Mouse (Mus musculus): ENCODE measurements around the gene Gpn2. TPM values are rescaled to one million over a fixed set of nuclear protein-coding genes. Genes with fewer than 3 reads are reported as not detected.

Gpn2 gene
- total and polyA plus RNA-seq, 3 experiments = 35.9 to 36.8 (median 36.2) TPM

DNA sequence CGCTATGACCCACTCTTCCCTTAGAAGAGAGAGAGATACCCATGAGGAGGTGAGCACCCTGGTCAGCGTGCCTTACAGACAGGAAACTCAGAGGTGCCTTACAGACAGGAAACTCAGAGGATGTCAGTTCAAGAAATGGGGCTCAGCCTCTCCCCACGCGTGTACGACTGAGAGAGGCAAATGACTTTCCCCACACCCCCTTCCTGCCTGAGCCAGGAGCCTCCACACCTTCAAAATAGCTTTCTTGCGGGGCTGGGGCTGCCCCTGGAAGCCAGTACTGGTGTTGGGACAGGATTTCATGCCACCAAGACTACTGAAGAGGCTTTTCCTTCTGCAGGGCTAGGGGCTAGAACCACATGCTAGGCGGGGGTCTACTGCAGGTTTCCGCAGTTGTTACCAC lies 36.5 kb downstream of the Gpn2 start:
- Histone ChIP-seq H3K4me2 (ENCODE audit: insufficient read depth, low read depth, poor library complexity, severe bottlenecking) (no peak overlapping the region; the same call in 1 of the 2 replicates), H3K27me3 (replicated peaks) (no peaks in the 10 kb centered on the region), H3K4me3 (replicated peaks in 1 of 3; ENCODE audit: low read depth in 2 of 3, low read length in 2 of 3, poor library complexity in 1 of 3) (no peak overlapping the region), H3K4me1 (ENCODE audit: control insufficient read depth in 1 of 2, insufficient read depth in 2 of 2) (peaks cover 30 to 65% of the 10 kb centered on the region in 2 experiments), H3K9ac (ENCODE audit: insufficient read depth, low read depth) (no peak overlapping the region), H3K9me3 (replicated peaks; ENCODE audit: low read length) (no peaks in the 10 kb centered on the region), H3K79me2 (replicated peaks; ENCODE audit: control insufficient read depth, extremely low read depth, insufficient read depth, poor library complexity, severe bottlenecking) (no peaks in the 10 kb centered on the region), H3K27ac (ENCODE audit: insufficient read depth, low read depth) (peak overlapping the region; percentile 44), H3K36me3 (replicated peaks in 1 of 2; ENCODE audit: control insufficient read depth in 1 of 2, insufficient read depth in 1 of 2, low read length in 1 of 2) (peaks cover 8 to 61% of the 10 kb centered on the region in 2 experiments)
- DNase-seq (ENCODE audit: extremely low read depth) = no peak
- peak; percentile 29; the same call in 1 of the 2 replicates for TF ChIP-seq MXI1 (IDR thresholded peaks at IDR 0.05; ENCODE audit: low read depth, low read length)
- no peak for TF ChIP-seq POLR2AphosphoS2 (IDR thresholded peaks at IDR 0.05; ENCODE audit: low read depth, low read length)
- no peak for TF ChIP-seq KAT2A (IDR thresholded peaks at IDR 0.05; ENCODE audit: insufficient replicate concordance, low read length)
- no peak for TF ChIP-seq TCF12 (IDR thresholded peaks at IDR 0.05; ENCODE audit: low read depth, low read length)
- TF ChIP-seq MYC (IDR thresholded peaks at IDR 0.05; ENCODE audit: low read depth, low read length) = no peak
- TF ChIP-seq JUN (IDR thresholded peaks at IDR 0.05; ENCODE audit: insufficient read depth, low read depth, low read length) = no peak
- TF ChIP-seq UBTF (IDR thresholded peaks at IDR 0.05; ENCODE audit: low read depth, low read length) = no peak
- TF ChIP-seq POLR2A (IDR thresholded peaks at IDR 0.05; ENCODE audit: low read depth, low read length) = no peak; the same call in 1 of the 2 replicates
- dilution Hi-C loops (cut with MboI; ENCODE audit: extremely low pct_ligation_motif_present, extremely low pct_unique_long_range_greater_than_20kb, low sequenced_read_pairs) (no loop called here), in situ Hi-C loops (cut with MboI; ENCODE audit: low pct_ligation_motif_present, low pct_unique_long_range_greater_than_20kb, low sequenced_read_pairs) (no loop called here)

DNA sequence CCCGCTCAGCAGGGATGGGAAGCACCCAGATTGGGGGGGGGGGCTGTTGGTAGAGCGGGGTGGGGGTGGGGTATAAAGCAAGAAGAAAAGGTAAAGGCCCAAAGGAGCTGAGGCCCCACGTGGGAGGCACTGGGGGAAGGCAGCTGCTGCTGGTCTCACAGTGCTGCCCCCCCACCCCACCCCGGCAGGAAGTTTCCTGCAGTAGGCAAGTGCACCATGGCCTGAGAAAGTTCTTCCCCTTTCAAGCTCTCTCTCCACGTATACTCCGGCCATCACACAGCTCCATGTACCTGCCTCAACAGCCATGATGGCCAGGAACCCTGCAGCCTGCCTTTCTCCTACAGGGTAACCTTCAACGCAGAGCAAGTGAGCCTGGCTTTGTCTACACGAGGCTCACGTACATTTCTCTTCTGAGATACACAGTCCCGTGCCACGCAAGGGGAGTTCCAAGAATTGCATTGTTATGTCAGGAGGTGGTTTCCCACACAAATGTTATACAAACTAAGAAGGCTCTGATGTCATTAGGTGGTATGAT lies 38.1 kb downstream of the Gpn2 start:
- H3K9ac ChIP-seq (ENCODE audit: insufficient read depth, low read depth) = no peak overlapping the region
- no peaks in the 10 kb centered on the region for H3K27me3 ChIP-seq (replicated peaks)
- no peaks in the 10 kb centered on the region for H3K9me3 ChIP-seq (replicated peaks; ENCODE audit: low read length)
- H3K27ac ChIP-seq (ENCODE audit: insufficient read depth, low read depth) = peak overlapping the region; percentile 96
- peaks cover 16 to 62% of the 10 kb centered on the region in 2 experiments for H3K36me3 ChIP-seq (replicated peaks in 1 of 2; ENCODE audit: control insufficient read depth in 1 of 2, insufficient read depth in 1 of 2, low read length in 1 of 2)
- H3K4me1 ChIP-seq (ENCODE audit: control insufficient read depth in 1 of 2, insufficient read depth in 2 of 2) = peaks cover 35 to 72% of the 10 kb centered on the region in 2 experiments
- DNase-seq (ENCODE audit: extremely low read depth) = peak; percentile 73
- dilution Hi-C loops (cut with MboI; ENCODE audit: extremely low pct_ligation_motif_present, extremely low pct_unique_long_range_greater_than_20kb, low sequenced_read_pairs) = no loop called here
- peak overlapping the region; percentile 74 for H3K4me2 ChIP-seq (ENCODE audit: insufficient read depth, low read depth, poor library complexity, severe bottlenecking)
- in situ Hi-C loops (cut with MboI; ENCODE audit: low pct_ligation_motif_present, low pct_unique_long_range_greater_than_20kb, low sequenced_read_pairs) = no loop called here
- H3K4me3 ChIP-seq (replicated peaks in 1 of 3; ENCODE audit: low read depth in 2 of 3, low read length in 2 of 3, poor library complexity in 1 of 3) = peak overlapping the region in 2 of 3 experiments; percentile 25 to 41
- no peaks in the 10 kb centered on the region for H3K79me2 ChIP-seq (replicated peaks; ENCODE audit: control insufficient read depth, extremely low read depth, insufficient read depth, poor library complexity, severe bottlenecking)
- no peak for TF ChIP-seq USF2 (conservative IDR thresholded peaks at IDR 0.05; ENCODE audit: low read depth, low read length)
- peak; percentile 99 for TF ChIP-seq BHLHE40 (IDR thresholded peaks at IDR 0.05; ENCODE audit: low read depth, low read length)
- TF ChIP-seq GABPA (IDR thresholded peaks at IDR 0.05; ENCODE audit: insufficient replicate concordance, low read depth, low read length) = no peak
- peak; percentile 34 for TF ChIP-seq EP300 (IDR thresholded peaks at IDR 0.05; ENCODE audit: low read length)
- peak; percentile 97 for TF ChIP-seq ETS1 (conservative IDR thresholded peaks at IDR 0.05; ENCODE audit: low read depth, low read length)
- no peak for TF ChIP-seq UBTF (IDR thresholded peaks at IDR 0.05; ENCODE audit: low read depth, low read length)
- peak; percentile 60 for TF ChIP-seq SIN3A (IDR thresholded peaks at IDR 0.05; ENCODE audit: low read length)
- no peak for TF ChIP-seq SMC3 (IDR thresholded peaks at IDR 0.05; ENCODE audit: low read depth, low read length)
- TF ChIP-seq MAZ (IDR thresholded peaks at IDR 0.05; ENCODE audit: low read depth, low read length) = peak; percentile 68
- TF ChIP-seq MYC (IDR thresholded peaks at IDR 0.05; ENCODE audit: low read depth, low read length) = peak; percentile 49; the same call in 1 of the 2 replicates
- no peak for TF ChIP-seq JUN (IDR thresholded peaks at IDR 0.05; ENCODE audit: insufficient read depth, low read depth, low read length)
- TF ChIP-seq ZC3H11A (IDR thresholded peaks at IDR 0.05; ENCODE audit: low read depth, low read length) = no peak
- peak; percentile 42; the same call in 1 of the 2 replicates for TF ChIP-seq MAFK (IDR thresholded peaks at IDR 0.05; ENCODE audit: insufficient replicate concordance, low read length)
- TF ChIP-seq CHD2 (IDR thresholded peaks at IDR 0.05; ENCODE audit: low read length) = peak; percentile 57; the same call in 1 of the 2 replicates
- no peak for TF ChIP-seq PAX5 (IDR thresholded peaks at IDR 0.05; ENCODE audit: low read length)
- TF ChIP-seq IRF4 (IDR thresholded peaks at IDR 0.05; ENCODE audit: low read depth, low read length) = peak; percentile 46
- TF ChIP-seq NRF1 (IDR thresholded peaks at IDR 0.05; ENCODE audit: low read depth, low read length) = 0 out of 2 replicates have a peak, but pooled peaks have one; percentile 29
- no peak for TF ChIP-seq CTCF (conservative IDR thresholded peaks at IDR 0.05 in 1 of 2, IDR thresholded peaks at IDR 0.05 in 1 of 2; ENCODE audit: low read depth in 2 of 2, low read length in 2 of 2)
- no peak for TF ChIP-seq RAD21 (IDR thresholded peaks at IDR 0.05; ENCODE audit: low read depth, low read length)
- peak; percentile 61; the same call in 1 of the 2 replicates for TF ChIP-seq MEF2A (IDR thresholded peaks at IDR 0.05; ENCODE audit: borderline replicate concordance, low read depth, low read length)
- TF ChIP-seq HCFC1 (IDR thresholded peaks at IDR 0.05; ENCODE audit: low read depth, low read length) = no peak; the same call in 1 of the 2 replicates
- no peak for TF ChIP-seq JUND (conservative IDR thresholded peaks at IDR 0.05; ENCODE audit: low read depth, low read length)
- peak; percentile 67 for TF ChIP-seq TCF12 (IDR thresholded peaks at IDR 0.05; ENCODE audit: low read depth, low read length)
- no peak for TF ChIP-seq NELFE (IDR thresholded peaks at IDR 0.05; ENCODE audit: low read depth, low read length)
- no peak for TF ChIP-seq E2F4 (IDR thresholded peaks at IDR 0.05; ENCODE audit: insufficient replicate concordance, low read depth, low read length)
- TF ChIP-seq RCOR1 (conservative IDR thresholded peaks at IDR 0.05; ENCODE audit: low read depth, low read length) = peak; percentile 72; the same call in 1 of the 2 replicates
- peak; percentile 58; the same call in 1 of the 2 replicates for TF ChIP-seq MAX (IDR thresholded peaks at IDR 0.05; ENCODE audit: low read length)
- 0 out of 2 replicates have a peak, but pooled peaks have one; percentile 65 for TF ChIP-seq POLR2AphosphoS2 (IDR thresholded peaks at IDR 0.05; ENCODE audit: low read depth, low read length)
